Mouse (Mus musculus): ENCODE measurements around the gene Slc4a5.

Slc4a5 gene

DNA sequence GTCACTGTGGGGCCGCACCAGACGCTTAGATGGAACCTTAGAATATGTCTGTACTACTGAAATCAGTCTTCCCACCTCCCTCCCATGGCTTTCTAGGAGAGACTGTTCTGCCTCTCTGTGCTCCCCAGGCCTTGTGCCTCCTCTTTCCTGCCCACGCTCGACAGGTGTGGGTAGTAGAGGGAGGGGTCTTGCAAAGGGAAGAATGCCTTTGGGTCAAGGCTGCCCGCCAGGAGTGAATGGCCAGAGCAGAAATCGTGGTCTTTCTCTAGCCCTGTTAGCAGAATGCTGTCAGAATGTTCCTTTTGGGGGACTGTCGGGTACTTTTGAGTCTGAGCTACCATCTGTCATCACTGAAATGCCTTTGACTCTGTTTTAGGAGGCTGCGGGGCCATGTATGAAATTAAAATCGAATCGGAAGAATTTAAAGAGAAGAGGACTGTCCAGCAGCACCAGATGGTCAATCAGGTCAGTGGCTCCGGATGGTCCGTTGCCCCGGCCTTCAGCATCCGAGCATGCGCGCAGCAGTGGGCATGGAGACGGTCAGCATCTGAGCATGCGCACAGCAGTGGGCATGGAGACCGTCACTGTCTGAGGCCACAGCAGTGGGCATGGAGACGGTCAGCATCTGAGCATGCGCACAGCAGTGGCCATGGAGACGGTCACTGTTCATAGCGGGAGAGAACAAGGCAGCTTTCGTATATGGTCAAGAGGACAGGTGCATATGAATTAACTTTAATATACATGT lies 133.2 kb downstream of the Slc4a5 start:
- no peak for DNase-seq

Measured in layer of hippocampus, adult 9-11 months (tissue).